Mouse (Mus musculus) kidney, postnatal 0 days (tissue): ENCODE measurements around the gene Tap1. TPM values are rescaled to one million over a fixed set of nuclear protein-coding genes. Genes with fewer than 3 reads are reported as not detected.

Source experiments
- ATAC-seq: fragments of 200-750 bp; cut with Nextera tagmentation; replicated peaks from 2 replicates; pipeline ENCODE4 v1.8.0; 2017; ENCODE audit warnings: low read depth, moderate number of reproducible peaks, moderate TSS enrichment, moderate library complexity; ENCODE audit not compliant: low FRiP score
- DNase-seq: peaks from one replicate; pipeline ENCODE4 v3.0.0-alpha.2; 2016; ENCODE audit warnings: low spot score
- H3K27ac ChIP-seq: fragments of 300-500 bp; sonication (generic); 2 replicates; pipeline ENCODE4 v1.5.1; 2014; ENCODE audit warnings: mild to moderate bottlenecking
- H3K27me3 ChIP-seq: fragments of 300-500 bp; sonication (generic); 2 replicates; pipeline ENCODE4 v1.6.1; 2014; ENCODE audit warnings: low read length, mixed read lengths; ENCODE audit not compliant: insufficient read depth
- H3K36me3 ChIP-seq: fragments of 300-500 bp; sonication (generic); 2 replicates; pipeline ENCODE4 v1.6.1; 2014; ENCODE audit warnings: low read length, mixed read lengths; ENCODE audit not compliant: insufficient read depth
- H3K4me1 ChIP-seq: fragments of 300-500 bp; sonication (generic); replicated peaks from 2 replicates; pipeline ENCODE4 v1.6.1; 2014; ENCODE audit warnings: antibody characterized with exemption, low read length, mixed read lengths; ENCODE audit not compliant: insufficient read depth
- H3K4me2 ChIP-seq: fragments of 300-500 bp; sonication (generic); 2 replicates; pipeline ENCODE4 v1.6.1; 2014; ENCODE audit warnings: mild to moderate bottlenecking, low read length, moderate library complexity, mixed read lengths
- H3K4me3 ChIP-seq: fragments of 300-500 bp; sonication (generic); replicated peaks from 2 replicates; pipeline ENCODE4 v1.5.1; 2014; ENCODE audit warnings: low read depth, low read length
- H3K9ac ChIP-seq: fragments of 300-500 bp; sonication (generic); 2 replicates; pipeline ENCODE4 v1.6.1; 2014; ENCODE audit warnings: low read depth, low read length
- H3K9me3 ChIP-seq: fragments of 300-500 bp; sonication (generic); replicated peaks from 2 replicates; pipeline ENCODE4 v1.6.1; 2016; ENCODE audit warnings: low read length, inconsistent platforms, mixed read lengths
- CTCF ChIP-seq: IDR thresholded peaks from 2 replicates; pipeline ENCODE4 v1.5.1; 2016; ENCODE audit warnings: antibody characterized with exemption, low read depth, mild to moderate bottlenecking, moderate library complexity
- WGBS: fragments of 180-500 bp; shearing (Covaris S2); extraction: QIAGEN DNeasy Blood & Tissue Kit; methylation state at CpG from one replicate; pipeline ENCODE4 v1.1.7; 2014; 5-methylcytosine and 5-hydroxymethylcytosine counted together
- polyA plus RNA-seq: library from polyadenylated mRNA; unstranded; fragments of >200 nt; fragmentation: Nextera tagmentation; extraction: Ambion mirVana; gene quantifications from 2 replicates; pipeline ENCODE4 v1.2.1, GENCODE M21; 2015

Gene Tap1
- polyA plus RNA-seq, 1 experiment from 2014 or later: 8.8 TPM

GRCm38 (mm10) chr17:34172528-34172927 is 14.8 kb upstream of the Tap1 start:
- no peak for DNase-seq
- no peak overlapping the region for H3K9ac ChIP-seq

GRCm38 (mm10) chr17:34174075-34174474 is 13.3 kb upstream of the Tap1 start:
- H3K36me3 ChIP-seq: no peaks in the 10 kb centered on the region
- H3K4me1 ChIP-seq: no peaks in the 10 kb centered on the region
- DNase-seq: no peak
- ATAC-seq: no peak
- no peaks in the 10 kb centered on the region for H3K9me3 ChIP-seq
- no peak for TF ChIP-seq CTCF
- no peak overlapping the region for H3K4me3 ChIP-seq
- WGBS: 58% methylated on average over 1 of the region's 1 CpGs
- H3K27ac ChIP-seq: no peak overlapping the region
- no peak overlapping the region for H3K4me2 ChIP-seq
- H3K9ac ChIP-seq: no peak overlapping the region
- no peaks in the 10 kb centered on the region for H3K27me3 ChIP-seq

More at GRCm38 (mm10) chr17:34172528-34172927, 14.8 kb upstream of the Tap1 start:
- H3K4me1 ChIP-seq: no peaks in the 10 kb centered on the region
- H3K4me3 ChIP-seq: no peak overlapping the region
- H3K36me3 ChIP-seq: no peaks in the 10 kb centered on the region
- ATAC-seq: no peak
- no peak overlapping the region for H3K4me2 ChIP-seq
- 94% methylated on average over 5 of the region's 5 CpGs for WGBS
- H3K9me3 ChIP-seq: no peaks in the 10 kb centered on the region
- TF ChIP-seq CTCF: peak; percentile 28; the same call in 1 of the 2 replicates
- H3K27ac ChIP-seq: no peak overlapping the region
- H3K27me3 ChIP-seq: no peaks in the 10 kb centered on the region

GRCm38 (mm10) chr17:34177179-34177578 is 10.2 kb upstream of the Tap1 start:
- no peak overlapping the region for H3K4me3 ChIP-seq
- H3K9ac ChIP-seq: no peak overlapping the region
- H3K27ac ChIP-seq: no peak overlapping the region
- peak; percentile 47 for TF ChIP-seq CTCF
- no peaks in the 10 kb centered on the region for H3K36me3 ChIP-seq
- no peaks in the 10 kb centered on the region for H3K27me3 ChIP-seq
- H3K4me2 ChIP-seq: no peak overlapping the region
- DNase-seq: no peak
- WGBS: 73% methylated on average over 4 of the region's 4 CpGs
- H3K4me1 ChIP-seq: no peaks in the 10 kb centered on the region
- no peaks in the 10 kb centered on the region for H3K9me3 ChIP-seq
- ATAC-seq: no peak

GRCm38 (mm10) chr17:34179019-34179418 is 8.3 kb upstream of the Tap1 start:
- Histone ChIP-seq H3K27ac (no peak overlapping the region), H3K4me3 (no peak overlapping the region), H3K9ac (no peak overlapping the region), H3K36me3 (no peaks in the 10 kb centered on the region), H3K27me3 (no peaks in the 10 kb centered on the region), H3K9me3 (no peaks in the 10 kb centered on the region), H3K4me2 (no peak overlapping the region), H3K4me1 (no peaks in the 10 kb centered on the region)
- TF ChIP-seq CTCF: no peak
- no peak for DNase-seq
- 55% methylated on average over 6 of the region's 6 CpGs for WGBS
- ATAC-seq: no peak

- Histone ChIP-seq H3K9me3 (no peaks in the 10 kb centered on the region), H3K27ac (no peak overlapping the region), H3K4me1 (no peaks in the 10 kb centered on the region), H3K27me3 (no peaks in the 10 kb centered on the region), H3K4me2 (no peak overlapping the region), H3K9ac (no peak overlapping the region), H3K4me3 (no peak overlapping the region), H3K36me3 (no peaks in the 10 kb centered on the region)
- DNase-seq (no peak), ATAC-seq (no peak)
- WGBS: 71% methylated on average over 13 of the region's 13 CpGs
- no peak for TF ChIP-seq CTCF
Measured at GRCm38 (mm10) chr17:34179913-34180859, 7.2 kb upstream of the Tap1 start.

- no peak overlapping the region for H3K4me3 ChIP-seq
- no peaks in the 10 kb centered on the region for H3K36me3 ChIP-seq
- no peak for ATAC-seq
- H3K9me3 ChIP-seq: no peaks in the 10 kb centered on the region
- no peak for DNase-seq
- WGBS: 73% methylated on average over 15 of the region's 15 CpGs
- H3K27me3 ChIP-seq: 0 out of 2 replicates have a peak, but pooled peaks cover 7% of the 10 kb centered on the region
- H3K9ac ChIP-seq: no peak overlapping the region
- no peak for TF ChIP-seq CTCF
- no peaks in the 10 kb centered on the region; the same call in 1 of the 2 replicates for H3K4me1 ChIP-seq
- H3K4me2 ChIP-seq: no peak overlapping the region
- H3K27ac ChIP-seq: no peak overlapping the region
Measured at GRCm38 (mm10) chr17:34183564-34184219, 3.7 kb upstream of the Tap1 start.
